Mouse (Mus musculus): ENCODE results near the gene Ambra1. TPM values are rescaled to one million over a fixed set of nuclear protein-coding genes. Genes with fewer than 3 reads are reported as not detected.

Ambra1 gene
- polyA plus RNA-seq, 1 experiment from 2014 or later: 12.3 TPM

Small RNAs within 50 kb of the gene (microRNA-seq; reads per million reads assigned to microRNA genes)
- gene Mir6999: not detected

Other genes with a start within 250 kb of the Ambra1 start
- gene Ckap5, start 203.4 kb upstream of the Ambra1 start, polyA plus RNA-seq (2015; fragmentation: Nextera tagmentation; extraction: Ambion mirVana): 80.7 and 81.9 TPM in 2 replicates
- 7.2 and 19.4 TPM in 2 replicates for gene F2, start 93.7 kb upstream of the Ambra1 start, polyA plus RNA-seq (2015; fragmentation: Nextera tagmentation; extraction: Ambion mirVana)
- gene Zfp408, start 80.3 kb upstream of the Ambra1 start, polyA plus RNA-seq (2015; fragmentation: Nextera tagmentation; extraction: Ambion mirVana): 9.2 and 9.7 TPM in 2 replicates
- gene Arhgap1, start 80.3 kb upstream of the Ambra1 start, polyA plus RNA-seq (2015; fragmentation: Nextera tagmentation; extraction: Ambion mirVana): 115 and 144 TPM in 2 replicates
- gene Atg13, start 19.6 kb upstream of the Ambra1 start, polyA plus RNA-seq (2015; fragmentation: Nextera tagmentation; extraction: Ambion mirVana): 21.0 and 24.0 TPM in 2 replicates
- gene Harbi1, start 19.3 kb upstream of the Ambra1 start, polyA plus RNA-seq (2015; fragmentation: Nextera tagmentation; extraction: Ambion mirVana): 21.3 and 21.8 TPM in 2 replicates
- 0.21 and 0.27 TPM in 2 replicates for gene Chrm4, start 197.1 kb downstream of the Ambra1 start, polyA plus RNA-seq (2015; fragmentation: Nextera tagmentation; extraction: Ambion mirVana)
- 587 and 735 TPM in 2 replicates for gene Mdk, start 202.2 kb downstream of the Ambra1 start, polyA plus RNA-seq (2015; fragmentation: Nextera tagmentation; extraction: Ambion mirVana)
- 0.66 and 0.71 TPM in 2 replicates for gene Gm9821, start 215.6 kb downstream of the Ambra1 start, polyA plus RNA-seq (2015; fragmentation: Nextera tagmentation; extraction: Ambion mirVana)
- gene Dgkz, start 245.7 kb downstream of the Ambra1 start, polyA plus RNA-seq (2015; fragmentation: Nextera tagmentation; extraction: Ambion mirVana): 50.9 and 51.1 TPM in 2 replicates